ENCODE assay signal across 50 mouse cellular contexts in genomic region chr19:45180447-45180846, GRCm38 (mm10). TPM values are rescaled to one million over a fixed set of nuclear protein-coding genes. Genes with fewer than 3 reads are reported as not detected.
"Had no signal": no experiment of that assay in that cellular context is flagged by ENCODE, and none has a peak within 500 bp of the region (broad histone marks: within the 10 kb centered on the region; RNA-seq: fewer than 3 reads in every experiment).

No protein-coding gene starts in this region.

- H3K9me3 ChIP-seq: heart, embryonic 10.5 days; heart, embryonic 13.5 days; heart, embryonic 15.5 days; hindbrain, embryonic 10.5 days; hindbrain, embryonic 12.5 days; hindbrain, embryonic 13.5 days; hindbrain, embryonic 15.5 days; kidney, embryonic 15.5 days had no signal

- DNase-seq: heart, postnatal 10 days; heart, postnatal 14 days; heart, postnatal 36 days; heart, postnatal 4 days; kidney, adult 11 months; kidney, adult 18-20 months; kidney, adult 2 months; kidney, adult 8-10 months; kidney, adult 9 months; kidney, postnatal 10 days; kidney, postnatal 14 days; kidney, postnatal 25 days; kidney, postnatal 36 days; kidney, postnatal 4 days; layer of hippocampus, adult 9-11 months; layer of hippocampus, postnatal 36 days had no signal

- H3K4me3 ChIP-seq: heart, embryonic 10.5 days; heart, embryonic 13.5 days; heart, embryonic 15.5 days; hindbrain, embryonic 10.5 days; hindbrain, embryonic 12.5 days; hindbrain, embryonic 13.5 days; hindbrain, embryonic 15.5 days; intestine, embryonic 15.5 days; kidney, embryonic 15.5 days; layer of hippocampus, adult 2 months; left cerebral cortex, adult 2 months had no signal

- H3K27ac ChIP-seq: heart, embryonic 10.5 days; heart, embryonic 13.5 days; heart, embryonic 15.5 days; hindbrain, embryonic 10.5 days; hindbrain, embryonic 12.5 days; hindbrain, embryonic 13.5 days; hindbrain, embryonic 14.5 days; hindbrain, embryonic 15.5 days; hindbrain, postnatal 0 days; intestine, embryonic 15.5 days; kidney, embryonic 15.5 days; kidney, postnatal 0 days; layer of hippocampus, adult 2 months; left cerebral cortex, adult 2 months had no signal

- H3K4me2 ChIP-seq: heart, embryonic 11.5 days; heart, embryonic 13.5 days; heart, embryonic 15.5 days; hindbrain, embryonic 12.5 days; hindbrain, embryonic 13.5 days; hindbrain, embryonic 14.5 days; hindbrain, embryonic 15.5 days; intestine, embryonic 15.5 days; kidney, embryonic 15.5 days had no signal

- ATAC-seq: hindbrain, embryonic 16.5 days; hindbrain, postnatal 0 days; inflammation-experienced regulatory T-cells, adult 6 months; intestine, embryonic 15.5 days; intestine, embryonic 16.5 days; intestine, postnatal 0 days had no signal

- H3K4me1 ChIP-seq: hindbrain, embryonic 12.5 days had no signal

- H3K9ac ChIP-seq: heart, embryonic 13.5 days; heart, embryonic 15.5 days; hindbrain, embryonic 12.5 days; hindbrain, embryonic 13.5 days; hindbrain, embryonic 14.5 days; hindbrain, embryonic 15.5 days; intestine, embryonic 15.5 days; kidney, embryonic 15.5 days had no signal

- H3K27me3 ChIP-seq: heart, embryonic 15.5 days; intestine, embryonic 15.5 days had no signal

- H3K36me3 ChIP-seq: heart, embryonic 10.5 days; heart, embryonic 13.5 days; heart, embryonic 15.5 days; hindbrain, embryonic 10.5 days; hindbrain, embryonic 12.5 days; hindbrain, embryonic 13.5 days; hindbrain, embryonic 15.5 days; intestine, embryonic 15.5 days; kidney, embryonic 15.5 days had no signal

RNA-seq across cellular contexts. Expression of gene Tlx1, which starts 30.0 kb away (rescaled TPM):
- total RNA-seq: heart, postnatal 25 days; heart, postnatal 36 days; hematopoietic stem cell, adult 5-6 weeks; layer of hippocampus, adult 18-20 months; layer of hippocampus, adult 2 months; layer of hippocampus, adult 8-10 months; layer of hippocampus, postnatal 10 days; layer of hippocampus, postnatal 14 days; layer of hippocampus, postnatal 25 days; layer of hippocampus, postnatal 36 days; left cerebral cortex, adult 18-20 months; left cerebral cortex, adult 2 months had no signal
- polyA plus RNA-seq: inflammation-experienced regulatory T-cells, adult 6 months; intestine, embryonic 16.5 days; intestine, postnatal 0 days; kidney, adult 2 months; kidney, embryonic 14.5 days; kidney, embryonic 15.5 days; kidney, embryonic 16.5 days; kidney, postnatal 0 days; large intestine, adult 2 months had no signal

RNA-seq across cellular contexts. Expression of gene Lbx1, which starts 55.2 kb away (rescaled TPM):
- total RNA-seq: heart, postnatal 10 days; heart, postnatal 14 days; heart, postnatal 4 days; hematopoietic stem cell, adult 5-6 weeks; layer of hippocampus, adult 18-20 months; layer of hippocampus, adult 2 months; layer of hippocampus, adult 8-10 months; layer of hippocampus, postnatal 10 days; layer of hippocampus, postnatal 14 days; layer of hippocampus, postnatal 25 days; layer of hippocampus, postnatal 36 days; left cerebral cortex, adult 18-20 months; left cerebral cortex, adult 2 months had no signal
- polyA plus RNA-seq: heart, embryonic 13.5 days; heart, embryonic 14.5 days; heart, embryonic 15.5 days; heart, embryonic 16.5 days; heart, postnatal 0 days; inflammation-experienced regulatory T-cells, adult 6 months; intestine, embryonic 14.5 days; intestine, embryonic 16.5 days; intestine, postnatal 0 days; kidney, embryonic 16.5 days; large intestine, adult 2 months had no signal
